Mouse (Mus musculus) testis, adult 2 months (tissue): ENCODE results near the gene Uba7. TPM values are rescaled to one million over a fixed set of nuclear protein-coding genes. Genes with fewer than 3 reads are reported as not detected.

Source experiments
- H3K27ac ChIP-seq: fragments of 200-500 bp; 2 replicates; pipeline ENCODE4 v1.5.1; 2012; ENCODE audit warnings: low read depth, low read length; ENCODE audit not compliant: control insufficient read depth, insufficient read depth
- H3K27me3 ChIP-seq: fragments of 200-500 bp; 2 replicates; pipeline ENCODE4 v1.6.1; 2012; ENCODE audit warnings: mild to moderate bottlenecking, low read length, moderate library complexity; ENCODE audit not compliant: control insufficient read depth, insufficient read depth
- H3K36me3 ChIP-seq: fragments of 200-500 bp; 2 replicates; pipeline ENCODE4 v1.6.1; 2012; ENCODE audit warnings: mild to moderate bottlenecking, low read length; ENCODE audit not compliant: control insufficient read depth, insufficient read depth
- H3K4me1 ChIP-seq: fragments of 200-500 bp; 2 replicates; pipeline ENCODE4 v1.6.1; 2012; ENCODE audit warnings: low read length; ENCODE audit not compliant: control insufficient read depth, insufficient read depth
- H3K4me3 ChIP-seq: fragments of 200-500 bp; 2 replicates; pipeline ENCODE4 v1.5.1; 2012; ENCODE audit warnings: low read depth, mild to moderate bottlenecking, low read length, moderate library complexity, mixed read lengths; ENCODE audit not compliant: control insufficient read depth
- CTCF ChIP-seq: fragments of 200-500 bp; IDR thresholded peaks from 2 replicates; pipeline ENCODE4 v1.5.1; 2012; ENCODE audit warnings: low read depth, mild to moderate bottlenecking, inconsistent platforms, low read length, moderate library complexity; ENCODE audit not compliant: control insufficient read depth, insufficient read depth, insufficient replicate concordance
- POLR2A ChIP-seq: fragments of 200-500 bp; IDR thresholded peaks from 2 replicates; pipeline ENCODE4 v1.6.1; 2012; ENCODE audit warnings: low read depth, mild to moderate bottlenecking, inconsistent platforms, low read length, moderate library complexity; ENCODE audit not compliant: control insufficient read depth
- polyA plus RNA-seq: library from polyadenylated mRNA; depleted of rRNA; stranded (reverse); fragments of >200 nt; gene quantifications from 2 replicates; pipeline ENCODE4 v1.2.3, GENCODE M21; 2012; rRNA removed

The Uba7 gene
- polyA plus RNA-seq: 2.0 and 3.5 TPM in 2 replicates

DNA sequence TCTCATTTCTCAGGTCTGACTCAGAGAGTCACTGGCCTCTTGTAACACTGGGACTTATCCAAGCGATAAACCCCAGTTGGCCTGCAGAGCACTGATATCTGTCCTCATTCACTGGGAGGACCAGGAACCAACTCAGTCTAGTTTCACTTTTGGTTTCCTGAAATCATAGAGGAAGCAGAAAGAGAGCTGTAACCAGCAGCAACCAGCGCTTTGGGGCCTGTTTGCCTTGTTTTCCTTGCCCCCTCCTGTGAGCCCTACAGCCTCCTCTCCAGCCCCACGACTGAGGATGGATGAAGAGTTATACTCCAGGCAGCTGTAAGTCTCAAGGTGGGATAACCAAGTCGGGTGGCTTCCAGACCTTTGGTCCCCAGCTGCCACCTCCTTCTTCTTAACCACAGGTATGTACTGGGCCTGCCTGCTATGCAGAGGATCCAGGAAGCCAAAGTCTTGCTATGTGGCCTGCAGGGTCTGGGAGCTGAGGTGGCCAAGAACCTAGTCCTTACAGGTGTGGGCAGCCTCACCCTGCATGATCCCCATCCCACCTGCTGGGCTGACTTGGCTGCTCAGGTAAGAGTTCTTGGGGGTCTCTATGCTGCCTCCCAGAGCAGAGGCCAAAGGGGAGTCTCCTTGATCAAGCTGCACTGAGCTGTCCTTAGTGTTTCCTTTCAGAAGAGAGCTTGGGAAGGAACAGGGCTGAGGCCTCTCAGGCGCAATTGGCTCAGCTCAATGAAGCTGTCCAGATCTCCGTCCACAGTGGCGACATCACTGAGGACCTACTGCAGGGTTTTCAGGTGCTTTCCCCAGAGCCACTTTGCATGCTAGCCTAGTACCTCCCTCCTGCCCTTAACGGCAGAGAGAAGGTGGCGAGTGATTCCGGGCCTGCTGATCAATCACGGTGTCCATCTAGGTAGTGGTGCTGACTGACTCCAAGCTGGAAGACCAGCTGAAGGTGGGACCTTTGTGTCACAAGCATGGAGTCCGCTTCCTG, at the start of gene Uba7:
Gene Uba7 (plus strand): TSS at position 107 of the 988 bp plus-strand sequence.
- Histone ChIP-seq H3K4me1 (0 out of 2 replicates have a peak, but pooled peaks cover 2% of the 10 kb centered on the region), H3K4me3 (peak within 1 kb of the TSS; percentile 17; the same call in 1 of the 2 replicates)

DNA sequence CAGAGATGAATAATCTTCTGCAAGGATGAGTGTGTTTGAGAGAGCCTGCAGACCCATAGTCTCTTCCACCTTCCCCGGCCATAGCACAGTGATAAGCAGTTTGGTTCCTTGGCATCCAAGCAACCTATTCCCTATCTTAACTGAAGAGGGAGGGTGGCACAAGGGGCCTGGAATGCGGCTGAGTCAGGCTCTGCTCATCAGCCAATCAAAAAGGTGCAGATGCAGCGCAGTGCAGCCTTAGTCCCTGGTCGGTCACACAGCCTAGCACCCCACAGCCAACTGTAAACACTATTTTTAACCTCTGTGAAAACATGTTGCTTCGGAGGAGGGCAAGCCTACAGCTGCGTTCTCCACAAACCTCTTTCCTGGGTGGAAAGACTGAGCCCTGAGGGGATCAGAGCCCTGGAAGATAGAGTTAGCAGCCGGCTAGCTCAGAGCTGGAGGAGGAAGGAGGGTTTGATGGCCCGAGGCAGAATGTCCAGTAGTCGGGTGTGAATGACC, 48.3 kb upstream of the Uba7 start:
- Histone ChIP-seq H3K27me3 (no peaks in the 10 kb centered on the region), H3K36me3 (no peaks in the 10 kb centered on the region), H3K4me1 (peaks cover 4% of the 10 kb centered on the region), H3K27ac (no peak overlapping the region), H3K4me3 (peak overlapping the region; percentile 75)
- no peak for TF ChIP-seq POLR2A
- TF ChIP-seq CTCF: no peak

More for the DNA sequence above, at the start of gene Uba7:
- no peaks in the 10 kb centered on the region for H3K36me3 ChIP-seq
- no peaks in the 10 kb centered on the region for H3K27me3 ChIP-seq
- H3K27ac ChIP-seq: peak within 1 kb of the TSS; percentile 68
- no peak for TF ChIP-seq POLR2A
- TF ChIP-seq CTCF: no peak

DNA sequence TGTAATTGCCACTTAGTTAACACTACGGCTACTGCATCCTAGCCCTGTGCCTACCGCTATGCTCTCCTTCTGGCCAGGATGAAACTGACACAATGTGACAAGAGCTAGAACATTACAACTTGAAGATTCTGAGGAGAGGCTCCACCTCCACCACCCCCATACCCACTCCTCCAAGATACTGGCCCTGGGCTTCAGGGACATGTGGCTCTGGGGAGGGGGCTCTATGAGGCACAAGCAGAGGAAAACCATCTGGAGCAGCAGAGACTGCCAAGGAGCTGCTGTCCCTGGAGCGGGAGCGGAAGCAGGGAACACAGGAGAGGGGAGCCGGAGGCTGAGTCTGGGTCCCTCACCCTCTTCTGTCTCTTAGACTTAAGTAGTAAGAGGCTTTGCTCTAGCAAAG, 47.6 kb upstream of the Uba7 start:
- Histone ChIP-seq H3K36me3 (no peaks in the 10 kb centered on the region), H3K27ac (peak overlapping the region; percentile 44), H3K27me3 (no peaks in the 10 kb centered on the region), H3K4me1 (peaks cover 4% of the 10 kb centered on the region), H3K4me3 (peak overlapping the region; percentile 84)
- TF ChIP-seq POLR2A: no peak
- no peak for TF ChIP-seq CTCF

- Histone ChIP-seq H3K27me3 (no peaks in the 10 kb centered on the region), H3K36me3 (no peaks in the 10 kb centered on the region), H3K4me1 (peaks cover 4% of the 10 kb centered on the region), H3K27ac (peak within 1 kb of the TSS; percentile 44), H3K4me3 (peak within 1 kb of the TSS; percentile 84)
- TF ChIP-seq CTCF (no peak), POLR2A (peak; percentile 51; the same call in 1 of the 2 replicates)
Observed at GRCm38 (mm10) chr9:107928169-107928568, 47.1 kb upstream of the Uba7 start, which contains the start of gene Actl11. Gene Actl11 (plus strand): TSS chr9:107928469.

GRCm38 (mm10) chr9:107932221-107932620, 43.1 kb upstream of the Uba7 start:
- Histone ChIP-seq H3K4me1 (peaks cover 17% of the 10 kb centered on the region), H3K4me3 (peak overlapping the region; percentile 84), H3K27ac (no peak overlapping the region), H3K36me3 (no peaks in the 10 kb centered on the region), H3K27me3 (no peaks in the 10 kb centered on the region)
- no peak for TF ChIP-seq POLR2A
- no peak for TF ChIP-seq CTCF

GRCm38 (mm10) chr9:107934146-107934545, 41.2 kb upstream of the Uba7 start:
- H3K27me3 ChIP-seq: no peaks in the 10 kb centered on the region
- no peak overlapping the region for H3K27ac ChIP-seq
- TF ChIP-seq CTCF (no peak), POLR2A (no peak)
- H3K4me1 ChIP-seq: peaks cover 13% of the 10 kb centered on the region
- no peaks in the 10 kb centered on the region for H3K36me3 ChIP-seq
- H3K4me3 ChIP-seq: no peak overlapping the region

- H3K27me3 ChIP-seq: no peaks in the 10 kb centered on the region
- peak within 1 kb of the TSS; percentile 86 for H3K4me3 ChIP-seq
- peaks cover 13% of the 10 kb centered on the region for H3K4me1 ChIP-seq
- no peak for TF ChIP-seq POLR2A
- TF ChIP-seq CTCF: no peak
- H3K36me3 ChIP-seq: no peaks in the 10 kb centered on the region
- no peak within 1 kb of the TSS for H3K27ac ChIP-seq
Observed at GRCm38 (mm10) chr9:107935374-107935773, 39.9 kb upstream of the Uba7 start, which contains the start of gene Camkv. Gene Camkv (plus strand): TSS chr9:107935674.
